Mouse (Mus musculus) MN1 (cell line): ENCODE measurements around the gene Glt1d1.

Experiments used
- DNase-seq: peaks from one replicate; pipeline ENCODE4 v3.0.0-alpha.2; 2016; ENCODE audit warnings: low spot score

Gene Glt1d1

DNA sequence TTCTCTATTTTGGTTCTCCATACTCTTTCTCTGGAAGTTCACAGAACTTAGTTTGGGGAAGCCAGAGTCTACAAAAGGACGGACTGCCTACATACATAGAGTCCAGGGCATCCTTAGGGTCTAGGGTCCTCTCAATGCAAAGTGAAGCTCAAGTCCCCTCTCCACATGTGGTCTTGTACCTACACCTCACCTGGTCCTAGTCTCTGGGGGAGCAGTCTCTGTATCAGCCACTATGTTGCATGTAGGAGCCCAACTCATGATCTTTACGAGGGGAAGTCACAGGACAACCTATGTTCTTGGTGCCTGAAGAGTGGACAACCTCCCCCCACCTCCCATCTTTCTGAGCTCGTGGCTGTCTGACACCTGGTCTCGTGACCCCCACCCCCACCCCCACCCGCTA, 391 bp upstream of the Glt1d1 start:
- no peak for DNase-seq

- DNase-seq: no peak
These were observed 1.1 kb downstream of the Glt1d1 start for GRCm38 (mm10) chr5:127633188-127633587.

DNA sequence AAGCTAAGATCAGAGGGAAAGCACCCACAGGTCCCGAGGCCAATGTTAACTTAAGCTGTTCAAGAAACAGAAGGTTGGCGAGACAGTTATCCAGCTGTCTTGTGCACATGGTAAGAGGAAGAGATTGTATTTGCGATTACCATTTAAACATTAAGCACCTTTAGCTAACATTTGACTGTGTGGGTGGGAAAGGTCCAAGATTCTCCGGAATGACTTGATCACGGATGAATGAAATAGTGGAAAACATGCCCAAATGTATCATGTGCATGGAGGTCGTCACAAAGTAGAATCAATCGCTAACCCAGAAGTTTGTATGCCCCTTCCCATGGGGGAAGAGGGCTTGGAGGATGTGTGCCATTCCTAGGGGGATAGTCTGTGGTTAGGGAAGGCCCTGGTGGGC, 1.6 kb downstream of the Glt1d1 start:
- no peak for DNase-seq

- DNase-seq: no peak
These were observed 5.6 kb downstream of the Glt1d1 start for GRCm38 (mm10) chr5:127637622-127638021.

DNA sequence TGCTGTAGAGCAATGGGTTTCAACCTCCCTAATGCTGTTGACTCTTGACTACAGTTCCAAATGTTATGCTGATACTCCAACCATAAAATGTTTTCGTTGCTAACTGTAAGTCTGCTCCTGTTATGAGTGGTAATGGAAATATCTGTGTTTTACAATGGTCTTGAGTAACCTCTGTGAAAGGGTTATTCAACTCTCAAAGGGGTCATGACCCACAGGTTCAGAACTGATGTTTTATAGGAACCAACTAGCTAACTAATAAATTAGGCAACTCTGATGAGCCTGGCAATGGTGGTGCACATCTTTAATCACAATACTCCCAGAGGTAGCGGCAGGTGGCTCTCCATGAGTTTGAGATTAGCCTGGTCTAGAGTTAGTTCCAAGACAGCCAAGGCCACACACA, 6.1 kb downstream of the Glt1d1 start:
- no peak for DNase-seq

GRCm38 (mm10) chr5:127639067-127639605, 7.1 kb downstream of the Glt1d1 start:
- DNase-seq: no peak

DNA sequence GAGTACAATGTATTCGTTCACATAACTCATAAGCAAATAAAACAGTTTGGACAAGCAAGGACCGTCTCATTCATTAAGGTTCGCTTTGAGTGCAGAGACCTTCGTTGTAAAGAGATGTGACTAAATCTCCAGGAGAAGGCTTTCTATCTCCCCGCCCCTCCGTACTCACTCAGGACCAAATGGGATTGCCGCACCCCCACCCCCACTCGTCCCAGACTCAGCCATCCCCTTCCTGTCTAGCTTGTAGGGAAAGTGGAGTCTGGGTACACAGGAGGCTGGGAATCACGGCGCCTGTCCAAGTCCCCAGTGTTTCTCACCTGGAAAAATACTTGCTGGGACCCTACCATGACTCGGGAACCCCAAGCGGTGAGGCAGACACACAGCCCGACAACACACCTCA, 7.6 kb downstream of the Glt1d1 start:
- no peak for DNase-seq

DNA sequence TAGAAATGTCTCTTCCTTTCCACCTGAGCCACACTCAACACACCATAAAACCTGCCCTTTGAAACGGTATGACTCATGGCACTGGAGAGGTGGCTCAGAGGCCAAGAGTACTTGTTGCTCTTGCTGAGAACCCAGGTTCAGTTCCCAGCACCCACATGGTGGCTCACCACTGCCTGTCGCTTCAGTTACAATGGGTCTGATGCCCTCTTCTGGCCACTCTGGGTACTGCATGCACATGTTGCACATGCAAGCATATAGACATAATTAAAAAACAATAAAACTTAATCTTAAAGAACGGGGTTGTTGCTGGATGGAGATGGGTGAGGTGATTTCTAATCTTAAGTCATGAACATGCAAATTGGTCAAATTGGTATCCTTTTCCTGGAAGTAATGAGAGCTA, 8.3 kb downstream of the Glt1d1 start:
- no peak for DNase-seq

- DNase-seq: no peak
These were observed 9.3 kb downstream of the Glt1d1 start for GRCm38 (mm10) chr5:127641185-127641958.

DNA sequence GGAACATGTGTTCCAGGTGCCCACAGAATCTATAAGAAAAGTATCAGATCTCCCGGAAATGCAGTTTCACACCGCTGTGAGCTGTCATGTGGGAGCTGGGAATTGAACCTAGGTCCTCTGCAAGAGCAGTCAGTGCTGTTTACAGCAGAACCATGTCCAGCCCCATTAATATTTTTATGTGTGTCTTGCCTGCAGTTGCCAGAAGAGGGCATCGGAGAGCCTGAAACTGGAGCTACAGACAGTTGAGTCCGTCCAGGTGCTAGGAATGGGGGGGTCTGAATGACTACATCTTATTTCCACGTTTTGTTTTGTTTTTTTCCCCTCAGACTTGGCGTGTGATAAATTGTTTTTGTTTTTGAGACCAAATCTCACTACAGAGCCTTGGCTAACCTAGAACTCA, 16.0 kb downstream of the Glt1d1 start:
- no peak for DNase-seq

DNA sequence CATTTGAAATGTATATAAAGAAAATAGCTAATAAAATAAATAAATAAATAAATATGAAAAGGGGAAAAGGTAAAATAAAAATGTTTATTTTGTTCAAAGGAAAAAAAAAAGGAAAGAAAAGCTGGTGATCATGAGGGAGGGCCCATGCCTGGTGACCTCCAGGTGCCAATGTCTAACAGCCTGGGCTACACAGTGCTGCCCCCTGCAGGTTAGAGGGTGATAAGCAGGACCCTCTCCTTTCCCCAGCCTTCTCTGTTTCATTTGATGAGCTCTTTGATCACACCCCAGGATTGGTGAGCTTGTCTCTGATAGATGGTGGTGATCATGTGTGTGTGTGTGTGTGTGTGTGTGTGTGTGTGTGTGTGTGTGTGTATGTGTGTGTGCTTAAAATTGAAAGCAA, 17.0 kb downstream of the Glt1d1 start:
- DNase-seq: no peak

- DNase-seq: no peak
These were observed 26.2 kb downstream of the Glt1d1 start for GRCm38 (mm10) chr5:127658257-127658656.

DNA sequence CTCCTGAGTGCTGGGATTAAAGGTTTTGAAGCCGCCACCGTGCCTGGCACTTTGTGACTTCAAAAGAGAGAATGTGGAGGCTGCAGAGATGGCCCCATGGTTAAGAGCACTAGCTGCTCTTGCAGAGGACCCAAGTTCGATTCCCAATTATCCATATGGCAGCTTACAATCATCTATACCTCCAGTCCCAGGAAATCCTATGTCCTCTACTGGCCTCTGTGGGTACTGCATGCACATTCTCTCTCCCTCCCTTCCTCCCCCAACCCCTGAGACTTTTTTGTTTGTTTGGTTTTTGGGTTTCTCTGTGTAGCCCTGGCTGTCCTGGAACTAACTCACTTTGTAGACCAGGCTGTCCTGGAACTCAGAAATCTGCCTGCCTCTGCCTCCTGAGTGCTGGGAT, 27.2 kb downstream of the Glt1d1 start:
- no peak for DNase-seq

GRCm38 (mm10) chr5:127660267-127660666, 28.2 kb downstream of the Glt1d1 start:
- DNase-seq: no peak

DNA sequence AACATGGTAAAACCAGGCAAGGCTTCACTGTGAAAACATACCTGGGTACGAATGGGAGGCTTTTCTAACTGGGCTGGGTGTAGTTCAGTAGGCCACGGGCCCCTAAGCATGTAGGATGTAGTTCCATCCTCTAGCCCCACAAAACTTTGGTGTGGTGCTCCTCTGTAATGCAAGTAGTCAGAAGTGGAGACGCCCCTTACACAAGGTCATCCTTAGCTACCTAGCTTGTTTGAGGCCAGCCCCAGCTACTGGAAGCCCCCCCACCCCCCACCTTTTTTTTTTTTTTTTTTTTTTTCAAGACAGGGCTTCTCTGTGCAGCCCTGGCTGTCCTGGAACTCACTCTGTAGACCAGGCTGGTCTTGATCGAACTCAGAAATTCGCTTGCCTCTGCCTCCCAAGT, 28.9 kb downstream of the Glt1d1 start:
- DNase-seq: no peak

DNA sequence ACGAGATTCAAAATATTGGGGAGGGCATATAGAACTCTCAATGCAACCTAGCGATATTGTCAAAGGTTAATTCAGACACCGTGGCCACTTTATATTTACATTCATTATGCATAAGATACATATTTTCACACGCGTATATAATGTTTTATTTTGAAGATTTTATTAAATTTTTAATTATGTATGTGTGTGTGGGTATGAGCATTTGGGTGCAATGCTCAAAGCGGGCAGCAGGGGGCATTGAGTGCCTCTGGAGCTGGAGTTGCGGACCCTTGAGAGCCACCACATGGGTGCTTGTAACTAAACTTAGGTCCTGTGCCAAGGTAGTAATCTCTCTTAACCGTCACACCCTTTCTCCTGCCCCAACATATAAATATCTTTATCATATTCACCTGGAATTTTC, 41.9 kb downstream of the Glt1d1 start:
- DNase-seq: no peak

GRCm38 (mm10) chr5:127677561-127677960, 45.5 kb downstream of the Glt1d1 start:
- DNase-seq: no peak

DNA sequence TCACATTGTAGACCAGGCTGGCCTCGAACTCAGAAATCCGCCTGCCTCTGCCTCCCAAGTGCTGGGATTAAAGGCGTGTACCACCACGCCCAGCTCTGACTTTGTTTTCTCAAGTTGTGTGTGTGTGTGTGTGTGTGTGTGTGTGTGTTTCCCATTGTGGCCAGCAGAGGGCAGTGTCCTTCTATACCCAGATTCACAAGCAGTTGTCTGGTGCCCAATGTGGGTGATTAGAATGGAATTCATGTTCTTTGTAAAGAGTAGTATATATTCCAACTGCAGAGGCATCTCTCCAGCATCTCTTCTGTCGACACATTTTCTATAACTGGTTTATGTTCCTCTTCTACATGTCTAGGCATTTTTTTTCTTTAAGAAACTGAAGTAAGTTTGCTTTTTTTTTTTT, 46.4 kb downstream of the Glt1d1 start:
- no peak for DNase-seq

DNA sequence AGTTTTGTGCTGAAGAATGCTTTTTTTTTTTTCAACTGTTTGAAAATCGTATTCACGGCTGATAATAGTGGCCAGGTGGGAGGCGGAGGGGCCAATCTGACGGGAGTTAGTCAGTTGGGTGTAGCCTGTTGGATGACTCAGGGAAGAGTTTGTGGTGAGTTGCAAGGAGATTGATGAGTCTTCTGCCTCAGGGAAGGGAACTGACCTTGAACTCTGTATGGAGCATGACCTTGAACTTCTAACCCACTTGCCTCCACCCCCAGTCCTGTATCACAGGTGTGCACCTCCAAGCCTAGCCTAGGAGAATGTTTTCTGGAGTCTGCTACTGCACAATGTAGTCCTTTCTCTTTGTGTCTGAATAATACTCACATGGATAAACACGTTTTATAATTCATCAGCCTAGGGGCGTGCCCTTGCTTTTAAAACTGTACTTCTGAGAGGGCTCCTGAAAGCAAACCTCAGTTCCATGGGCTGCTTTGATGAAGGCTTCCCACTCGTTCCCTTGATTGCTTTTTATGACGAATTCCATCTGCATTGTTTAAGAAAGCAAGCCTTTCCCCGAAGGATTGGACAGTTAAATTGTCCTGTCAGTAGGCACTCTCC, 56.6 kb downstream of the Glt1d1 start:
- no peak for DNase-seq

DNA sequence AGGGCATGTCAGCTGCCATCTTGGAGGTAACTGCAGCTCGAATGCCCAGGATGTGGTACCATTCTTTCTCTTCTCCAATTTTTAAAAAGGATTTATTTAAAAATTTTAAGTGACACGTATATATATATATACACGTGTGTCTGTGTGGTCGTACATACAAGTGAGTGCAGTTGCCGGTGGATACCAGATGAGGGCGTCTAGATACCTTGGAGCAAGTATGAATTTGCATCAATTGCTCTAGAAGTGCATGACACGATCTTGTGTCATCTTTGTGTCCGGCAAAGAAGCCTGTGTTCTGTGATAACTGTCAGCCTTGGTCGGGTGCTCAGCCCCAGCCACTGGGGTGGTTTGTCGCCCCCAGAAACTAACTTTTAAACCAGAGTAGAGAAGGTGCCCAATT, 59.0 kb downstream of the Glt1d1 start:
- no peak for DNase-seq

GRCm38 (mm10) chr5:127691581-127691980, 59.5 kb downstream of the Glt1d1 start:
- no peak for DNase-seq

DNA sequence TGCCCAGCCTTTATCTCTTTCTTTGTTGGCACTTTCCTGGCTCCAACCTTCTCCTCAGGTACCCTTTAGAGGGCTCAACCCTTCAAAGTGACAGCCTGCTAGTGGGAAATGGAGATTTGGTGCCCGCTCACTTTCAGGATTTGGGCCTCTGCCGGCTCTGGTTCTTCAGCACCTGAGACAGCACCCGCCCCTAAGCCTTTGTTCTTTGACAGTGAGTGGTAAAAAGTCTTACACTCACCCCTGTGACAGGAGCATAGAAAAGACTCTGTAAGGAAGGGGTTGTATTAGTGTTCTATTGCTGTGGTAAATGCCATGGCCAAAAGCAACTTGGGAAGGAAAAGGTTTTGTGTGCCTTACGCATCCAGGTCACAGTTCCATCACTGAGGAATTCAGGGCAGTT, 63.8 kb downstream of the Glt1d1 start:
- no peak for DNase-seq

DNA sequence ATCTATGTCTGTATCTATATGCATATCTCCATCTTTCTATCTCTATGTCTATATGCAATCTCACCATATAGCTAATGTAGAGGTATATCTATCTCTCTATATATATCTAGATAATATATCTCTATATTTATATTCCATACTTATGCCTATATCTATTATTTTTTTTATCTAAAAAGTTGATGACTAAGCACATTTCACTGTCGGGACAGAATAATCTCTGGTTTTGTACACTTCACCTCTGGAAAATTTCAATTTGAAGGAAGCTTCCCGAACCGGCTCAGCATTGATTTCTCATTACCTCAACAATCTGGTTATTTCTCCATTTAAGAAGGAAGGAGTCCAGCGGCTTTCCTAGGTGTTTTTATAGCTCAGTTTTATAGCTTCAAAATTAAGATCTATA, 64.5 kb downstream of the Glt1d1 start:
- no peak for DNase-seq

DNA sequence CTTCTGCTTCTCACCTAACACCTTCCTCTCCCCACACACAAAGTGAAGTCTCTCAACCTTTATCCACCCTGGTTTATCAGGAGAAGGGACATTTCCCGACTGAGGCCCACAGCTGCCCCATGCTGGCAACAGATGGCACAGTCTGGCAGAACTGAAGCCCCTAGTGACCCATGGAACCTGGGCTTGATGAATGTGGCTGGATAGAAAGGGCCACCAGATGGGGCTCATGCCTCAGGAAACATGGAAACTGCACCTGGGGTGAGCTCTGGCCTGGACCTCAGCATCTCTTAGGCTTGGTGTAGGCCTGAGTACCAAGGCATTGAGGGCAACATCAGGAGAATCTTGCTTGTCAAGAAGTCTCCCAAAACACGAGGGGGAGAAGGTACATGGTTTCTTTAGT, 66.5 kb downstream of the Glt1d1 start:
- no peak for DNase-seq
